Mouse (Mus musculus): ENCODE data around the gene Nhlrc3. TPM values are rescaled to one million over a fixed set of nuclear protein-coding genes. Genes with fewer than 3 reads are reported as not detected.

The Nhlrc3 gene
- polyA plus RNA-seq, 1 experiment from 2014 or later = 7.0 TPM

DNA sequence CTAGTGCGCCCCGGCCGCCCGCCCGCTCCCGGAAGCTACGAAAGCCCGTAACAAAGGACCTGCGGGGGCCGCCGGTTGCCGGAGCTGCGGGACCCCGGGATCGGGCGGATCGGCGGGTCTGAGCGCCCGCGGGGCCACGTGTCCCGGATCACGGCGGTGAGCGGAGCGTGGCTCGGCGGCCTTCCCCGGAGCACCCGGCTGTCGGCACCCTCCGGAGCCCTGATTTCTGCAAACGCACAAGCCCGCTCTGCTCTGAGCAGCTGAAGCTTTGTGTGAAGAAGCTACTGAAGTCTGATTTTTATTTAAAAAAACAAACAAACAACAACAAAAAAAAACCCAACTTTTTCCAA is 608 bp upstream of the Nhlrc3 start:
- peaks cover 26% of the 10 kb centered on the region for H3K4me1 ChIP-seq (ENCODE audit: control insufficient read depth, insufficient read depth, low read length)

DNA sequence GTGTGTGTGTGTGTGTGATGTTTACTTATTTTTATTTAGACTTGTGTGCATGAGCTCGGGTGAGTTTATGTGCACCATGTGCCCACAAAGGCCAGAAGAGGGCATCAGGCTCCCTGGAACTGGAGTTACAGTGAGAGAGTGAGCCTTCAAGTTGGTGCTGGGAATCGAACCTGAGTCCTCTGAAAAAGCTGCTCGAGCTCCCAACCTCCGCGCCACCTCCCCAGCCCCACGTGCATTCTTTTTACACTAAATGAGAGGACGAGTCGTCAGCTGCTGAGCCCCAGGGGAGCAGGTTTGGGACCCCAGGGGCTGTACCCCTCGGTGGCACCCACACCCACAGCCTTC is 459 bp downstream of the Nhlrc3 start:
- ATAC-seq = peak; percentile 1; the same call in 1 of the 2 replicates
- peak overlapping the region; percentile 90 for H3K9ac ChIP-seq (ENCODE audit: low read length)
- peak overlapping the region; percentile 64 for H3K4me2 ChIP-seq (ENCODE audit: low read length)
- H3K27me3 ChIP-seq (replicated peaks; ENCODE audit: control insufficient read depth, insufficient read depth, low read length) = no peaks in the 10 kb centered on the region
- no peak for DNase-seq (ENCODE audit: low spot score)
- H3K36me3 ChIP-seq (ENCODE audit: control insufficient read depth, insufficient read depth, low read length) = peaks cover 27% of the 10 kb centered on the region
- H3K4me3 ChIP-seq (ENCODE audit: low read depth, low read length) = peak overlapping the region; percentile 93
- peaks cover 26% of the 10 kb centered on the region for H3K4me1 ChIP-seq (ENCODE audit: control insufficient read depth, insufficient read depth, low read length)
- no peaks in the 10 kb centered on the region for H3K9me3 ChIP-seq (replicated peaks; ENCODE audit: control insufficient read depth, low read length)
- WGBS = 3% methylated on average over 9 of the region's 9 CpGs
- H3K27ac ChIP-seq (ENCODE audit: low read depth, low read length) = peak overlapping the region; percentile 91

More for the DNA sequence above, 608 bp upstream of the Nhlrc3 start:
- under 1% methylated on average over 35 of the region's 35 CpGs for WGBS
- ATAC-seq (no peak), DNase-seq (ENCODE audit: low spot score) (no peak)
- Histone ChIP-seq H3K9ac (ENCODE audit: low read length) (peak overlapping the region; percentile 90), H3K9me3 (replicated peaks; ENCODE audit: control insufficient read depth, low read length) (no peaks in the 10 kb centered on the region), H3K27ac (ENCODE audit: low read depth, low read length) (peak overlapping the region; percentile 91), H3K36me3 (ENCODE audit: control insufficient read depth, insufficient read depth, low read length) (peaks cover 16% of the 10 kb centered on the region), H3K4me3 (ENCODE audit: low read depth, low read length) (peak overlapping the region; percentile 93), H3K4me2 (ENCODE audit: low read length) (peak overlapping the region; percentile 82), H3K27me3 (replicated peaks; ENCODE audit: control insufficient read depth, insufficient read depth, low read length) (no peaks in the 10 kb centered on the region)

DNA sequence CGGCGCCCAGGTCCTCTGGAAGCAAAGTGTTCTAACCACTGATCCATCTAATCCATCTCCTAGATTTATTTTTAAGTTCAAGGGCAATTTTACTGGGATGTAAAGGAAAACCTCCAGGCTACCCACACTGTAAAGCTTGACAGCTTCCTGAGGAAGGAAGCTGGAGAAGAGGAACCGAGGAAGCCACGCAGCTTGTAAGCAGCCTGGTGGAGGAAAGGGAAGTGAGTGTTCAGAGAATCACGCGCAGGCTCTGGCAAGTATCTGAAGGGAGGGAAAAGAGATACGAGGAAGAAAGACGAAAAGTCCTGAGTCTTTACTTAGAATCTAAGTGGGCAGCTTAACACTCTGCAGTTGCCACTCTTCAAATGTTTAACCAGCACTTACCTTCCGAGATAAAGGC is 3.0 kb downstream of the Nhlrc3 start:
- DNase-seq (ENCODE audit: low spot score) (no peak), ATAC-seq (no peak)
- Histone ChIP-seq H3K27me3 (replicated peaks; ENCODE audit: control insufficient read depth, insufficient read depth, low read length) (no peaks in the 10 kb centered on the region), H3K4me2 (ENCODE audit: low read length) (no peak overlapping the region), H3K4me3 (ENCODE audit: low read depth, low read length) (no peak overlapping the region), H3K4me1 (ENCODE audit: control insufficient read depth, insufficient read depth, low read length) (peaks cover 8% of the 10 kb centered on the region; the same call in 1 of the 2 replicates), H3K9me3 (replicated peaks; ENCODE audit: control insufficient read depth, low read length) (no peaks in the 10 kb centered on the region), H3K9ac (ENCODE audit: low read length) (no peak overlapping the region), H3K27ac (ENCODE audit: low read depth, low read length) (no peak overlapping the region), H3K36me3 (ENCODE audit: control insufficient read depth, insufficient read depth, low read length) (peaks cover 52% of the 10 kb centered on the region)
- 89% methylated on average over 9 of the region's 9 CpGs for WGBS

DNA sequence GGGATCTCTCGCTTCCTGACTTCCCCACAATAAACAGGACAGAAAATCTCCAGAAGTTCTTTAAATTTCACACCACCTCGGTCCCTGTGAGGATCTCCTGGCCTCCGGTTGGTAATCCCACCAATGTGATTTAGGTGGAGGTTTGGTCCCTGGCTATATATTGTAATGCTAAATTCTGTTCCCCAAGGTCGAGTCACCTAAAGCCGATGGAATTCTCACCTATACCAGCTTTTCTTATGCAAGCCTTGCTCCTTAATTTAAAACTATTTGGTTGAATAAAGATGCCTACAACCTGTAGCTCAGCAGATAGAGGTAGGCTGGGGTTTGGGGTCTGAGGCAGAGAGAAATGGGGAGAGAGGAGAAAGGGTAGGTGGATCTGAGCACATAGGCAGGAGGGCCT is 5.4 kb downstream of the Nhlrc3 start:
- peaks cover 76% of the 10 kb centered on the region for H3K36me3 ChIP-seq (ENCODE audit: control insufficient read depth, insufficient read depth, low read length)
- no peak for DNase-seq (ENCODE audit: low spot score)
- peaks cover 6% of the 10 kb centered on the region; the same call in 1 of the 2 replicates for H3K4me1 ChIP-seq (ENCODE audit: control insufficient read depth, insufficient read depth, low read length)
- no peak overlapping the region for H3K27ac ChIP-seq (ENCODE audit: low read depth, low read length)
- no peak overlapping the region for H3K9ac ChIP-seq (ENCODE audit: low read length)
- H3K4me2 ChIP-seq (ENCODE audit: low read length) = no peak overlapping the region
- WGBS = 85% methylated on average over 5 of the region's 5 CpGs
- no peaks in the 10 kb centered on the region for H3K27me3 ChIP-seq (replicated peaks; ENCODE audit: control insufficient read depth, insufficient read depth, low read length)
- ATAC-seq = no peak
- H3K4me3 ChIP-seq (ENCODE audit: low read depth, low read length) = no peak overlapping the region
- H3K9me3 ChIP-seq (replicated peaks; ENCODE audit: control insufficient read depth, low read length) = no peaks in the 10 kb centered on the region

DNA sequence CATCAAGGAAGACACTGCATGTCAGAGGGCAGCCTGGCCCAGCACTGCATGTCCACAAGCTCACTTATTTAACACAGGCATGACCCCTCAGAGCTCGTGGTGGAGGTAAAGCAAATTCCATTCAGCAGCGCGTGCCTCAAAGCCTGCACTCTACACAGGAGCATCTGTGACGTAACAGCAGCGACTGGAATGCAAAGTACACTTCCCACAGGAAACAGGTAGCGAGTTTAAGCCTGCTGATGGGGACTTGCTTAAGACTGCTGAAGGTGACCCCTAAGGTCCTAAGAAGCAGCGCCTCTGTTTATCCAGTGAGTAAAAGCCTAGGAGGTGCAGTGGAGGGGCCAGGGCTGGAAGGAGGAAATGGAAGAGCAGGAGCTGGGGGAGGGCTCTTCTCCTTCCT is 8.1 kb downstream of the Nhlrc3 start:
- H3K36me3 ChIP-seq (ENCODE audit: control insufficient read depth, insufficient read depth, low read length) = peaks cover 90% of the 10 kb centered on the region
- WGBS = 86% methylated on average over 7 of the region's 7 CpGs
- ATAC-seq = no peak

DNA sequence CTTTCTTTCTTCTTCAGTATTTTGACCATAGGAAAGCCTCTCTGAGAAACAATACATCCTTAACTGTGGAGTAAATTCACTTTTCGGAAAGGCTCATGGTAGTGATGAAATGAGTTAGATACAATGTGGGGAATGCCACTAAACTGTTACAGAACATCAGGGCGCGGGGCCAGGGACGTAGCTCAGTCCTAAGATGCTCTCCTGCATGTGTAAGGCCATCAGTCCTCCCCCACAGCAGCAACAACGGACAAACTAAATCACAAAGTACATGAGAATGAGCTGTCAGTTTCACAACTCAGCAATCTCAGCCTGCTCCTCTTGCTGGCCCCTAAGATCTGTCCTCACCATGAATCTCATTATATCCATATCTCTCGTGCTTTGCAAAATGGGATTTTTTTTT is 8.6 kb downstream of the Nhlrc3 start:
- no peaks in the 10 kb centered on the region for H3K27me3 ChIP-seq (replicated peaks; ENCODE audit: control insufficient read depth, insufficient read depth, low read length)
- H3K9me3 ChIP-seq (replicated peaks; ENCODE audit: control insufficient read depth, low read length) = no peaks in the 10 kb centered on the region
- H3K4me1 ChIP-seq (ENCODE audit: control insufficient read depth, insufficient read depth, low read length) = no peaks in the 10 kb centered on the region
- H3K4me2 ChIP-seq (ENCODE audit: low read length) = no peak overlapping the region
- H3K4me3 ChIP-seq (ENCODE audit: low read depth, low read length) = no peak overlapping the region
- H3K36me3 ChIP-seq (ENCODE audit: control insufficient read depth, insufficient read depth, low read length) = peaks cover 88% of the 10 kb centered on the region
- no peak overlapping the region for H3K9ac ChIP-seq (ENCODE audit: low read length)
- WGBS = 91% methylated on average over 6 of the region's 6 CpGs
- no peak for ATAC-seq
- no peak for DNase-seq (ENCODE audit: low spot score)
- H3K27ac ChIP-seq (ENCODE audit: low read depth, low read length) = no peak overlapping the region

More for the DNA sequence above, 8.1 kb downstream of the Nhlrc3 start:
- no peak for DNase-seq (ENCODE audit: low spot score)
- no peak overlapping the region for H3K27ac ChIP-seq (ENCODE audit: low read depth, low read length)
- no peaks in the 10 kb centered on the region for H3K9me3 ChIP-seq (replicated peaks; ENCODE audit: control insufficient read depth, low read length)
- no peak overlapping the region for H3K9ac ChIP-seq (ENCODE audit: low read length)
- no peak overlapping the region for H3K4me3 ChIP-seq (ENCODE audit: low read depth, low read length)
- H3K4me2 ChIP-seq (ENCODE audit: low read length) = no peak overlapping the region
- no peaks in the 10 kb centered on the region for H3K27me3 ChIP-seq (replicated peaks; ENCODE audit: control insufficient read depth, insufficient read depth, low read length)
- no peaks in the 10 kb centered on the region for H3K4me1 ChIP-seq (ENCODE audit: control insufficient read depth, insufficient read depth, low read length)

DNA sequence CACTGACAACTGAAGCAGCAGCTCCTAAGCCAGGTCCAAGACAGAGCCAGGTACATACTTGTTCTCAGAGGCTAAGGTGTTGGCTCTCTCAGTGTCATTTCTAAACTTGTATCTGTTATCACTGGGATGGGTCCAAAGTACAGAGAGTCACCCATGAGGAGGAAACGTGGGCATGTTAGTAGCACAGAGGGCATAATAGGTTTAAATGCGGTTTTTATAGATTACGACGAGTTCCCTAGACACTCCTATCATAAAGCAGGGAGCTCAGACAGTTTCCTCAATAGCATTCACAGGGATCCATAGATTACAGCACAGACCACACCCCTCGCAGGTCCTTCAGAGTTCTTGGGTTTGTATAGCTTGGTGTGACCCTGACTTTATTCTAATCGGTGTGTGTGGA is 9.1 kb downstream of the Nhlrc3 start:
- no peaks in the 10 kb centered on the region for H3K27me3 ChIP-seq (replicated peaks; ENCODE audit: control insufficient read depth, insufficient read depth, low read length)
- H3K4me2 ChIP-seq (ENCODE audit: low read length) = no peak overlapping the region
- ATAC-seq (no peak), DNase-seq (ENCODE audit: low spot score) (no peak)
- H3K4me3 ChIP-seq (ENCODE audit: low read depth, low read length) = no peak overlapping the region
- H3K27ac ChIP-seq (ENCODE audit: low read depth, low read length) = no peak overlapping the region
- 91% methylated on average over 6 of the region's 6 CpGs for WGBS
- no peak overlapping the region for H3K9ac ChIP-seq (ENCODE audit: low read length)
- H3K9me3 ChIP-seq (replicated peaks; ENCODE audit: control insufficient read depth, low read length) = no peaks in the 10 kb centered on the region
- H3K4me1 ChIP-seq (ENCODE audit: control insufficient read depth, insufficient read depth, low read length) = no peaks in the 10 kb centered on the region
- peaks cover 90% of the 10 kb centered on the region for H3K36me3 ChIP-seq (ENCODE audit: control insufficient read depth, insufficient read depth, low read length)

DNA sequence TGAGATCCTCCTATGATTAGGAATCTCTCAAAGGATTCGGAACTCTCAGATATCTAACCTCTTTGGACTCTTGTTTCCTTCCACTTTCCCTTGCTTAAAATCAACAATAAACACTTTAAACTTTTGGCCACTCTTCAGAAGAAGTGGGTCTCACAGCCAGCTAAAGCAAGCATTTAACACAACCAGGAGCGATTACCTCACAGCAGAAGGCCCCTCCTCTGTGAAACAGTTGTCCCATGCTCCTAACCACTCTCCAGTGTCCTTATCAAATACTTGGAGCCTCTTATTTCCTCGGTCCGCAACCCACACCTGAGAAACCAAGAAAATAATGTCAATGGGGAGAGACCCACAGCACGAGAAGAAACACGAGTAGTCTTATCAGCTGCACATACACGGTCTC is 9.8 kb downstream of the Nhlrc3 start:
- H3K27me3 ChIP-seq (replicated peaks; ENCODE audit: control insufficient read depth, insufficient read depth, low read length) = no peaks in the 10 kb centered on the region
- no peak overlapping the region; the same call in 1 of the 2 replicates for H3K27ac ChIP-seq (ENCODE audit: low read depth, low read length)
- no peaks in the 10 kb centered on the region for H3K4me1 ChIP-seq (ENCODE audit: control insufficient read depth, insufficient read depth, low read length)
- ATAC-seq (no peak), DNase-seq (ENCODE audit: low spot score) (no peak)
- H3K36me3 ChIP-seq (ENCODE audit: control insufficient read depth, insufficient read depth, low read length) = peaks cover 87% of the 10 kb centered on the region
- H3K4me2 ChIP-seq (ENCODE audit: low read length) = no peak overlapping the region
- H3K9ac ChIP-seq (ENCODE audit: low read length) = no peak overlapping the region
- H3K4me3 ChIP-seq (ENCODE audit: low read depth, low read length) = no peak overlapping the region
- no peaks in the 10 kb centered on the region for H3K9me3 ChIP-seq (replicated peaks; ENCODE audit: control insufficient read depth, low read length)
- 95% methylated on average over 7 of the region's 7 CpGs for WGBS

DNA sequence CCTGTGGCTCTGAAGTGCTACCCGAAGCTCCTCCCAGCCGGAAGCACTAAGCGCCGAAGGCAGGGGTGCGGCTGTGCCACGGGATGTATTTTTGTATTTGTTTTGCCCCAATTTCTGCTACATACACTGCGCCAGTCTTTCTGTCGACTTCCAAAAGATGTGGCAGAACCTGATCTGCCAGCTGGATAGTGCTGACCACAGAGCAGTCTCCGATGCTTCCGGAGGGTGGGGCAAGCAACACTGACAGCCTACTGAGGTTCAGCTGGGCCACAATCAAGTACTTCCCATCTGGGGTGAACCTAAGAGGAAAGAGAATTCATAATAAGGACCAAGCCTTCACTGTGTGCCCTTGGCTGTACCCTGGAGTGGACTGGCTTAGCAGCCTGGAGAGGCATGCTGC is 10.8 kb downstream of the Nhlrc3 start:
- DNase-seq (ENCODE audit: low spot score) = no peak
- ATAC-seq = no peak
- no peak overlapping the region for H3K4me2 ChIP-seq (ENCODE audit: low read length)
- H3K4me3 ChIP-seq (ENCODE audit: low read depth, low read length) = no peak overlapping the region
- 95% methylated on average over 10 of the region's 10 CpGs for WGBS
- H3K27ac ChIP-seq (ENCODE audit: low read depth, low read length) = no peak overlapping the region
- H3K27me3 ChIP-seq (replicated peaks; ENCODE audit: control insufficient read depth, insufficient read depth, low read length) = no peaks in the 10 kb centered on the region
- H3K9me3 ChIP-seq (replicated peaks; ENCODE audit: control insufficient read depth, low read length) = no peaks in the 10 kb centered on the region
- no peaks in the 10 kb centered on the region for H3K4me1 ChIP-seq (ENCODE audit: control insufficient read depth, insufficient read depth, low read length)
- no peak overlapping the region for H3K9ac ChIP-seq (ENCODE audit: low read length)
- H3K36me3 ChIP-seq (ENCODE audit: control insufficient read depth, insufficient read depth, low read length) = peaks cover 77% of the 10 kb centered on the region
